Mouse (Mus musculus): Measurements from ENCODE around the gene Bmp4.

Gene Bmp4

GRCm38 (mm10) chr14:46385701-46386477 lies 4.6 kb downstream of the Bmp4 start:
- peak; percentile 51 for DNase-seq

GRCm38 (mm10) chr14:46384946-46385691 lies 5.3 kb downstream of the Bmp4 start:
- peak; percentile 43 for DNase-seq

- DNase-seq: peak; percentile 21
Measured at GRCm38 (mm10) chr14:46381457-46381856, 9.0 kb downstream of the Bmp4 start.

DNA sequence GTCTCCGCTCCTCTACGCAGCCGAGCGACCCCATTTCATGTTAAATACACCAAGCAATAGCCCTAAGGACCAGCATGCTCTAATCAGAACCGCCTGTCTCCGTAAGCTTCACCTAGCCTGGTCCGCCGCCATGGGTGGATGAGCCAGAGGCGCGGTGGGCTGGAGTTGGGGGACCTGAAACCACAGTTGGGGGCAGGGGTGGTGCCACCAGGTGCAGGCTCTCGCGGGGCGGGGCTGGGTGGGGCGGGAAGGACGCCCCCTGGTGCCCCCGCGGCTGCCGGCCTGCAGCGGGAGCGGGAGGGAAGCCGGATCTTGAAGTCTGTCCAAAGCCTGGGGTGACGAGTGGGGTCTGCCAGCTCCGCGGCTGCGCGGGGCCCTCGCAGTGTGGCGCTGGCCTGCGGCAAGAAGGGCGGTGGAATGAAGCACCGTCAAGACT lies 10.2 kb downstream of the Bmp4 start:
- peak; percentile 66 for DNase-seq

- DNase-seq: no peak
Measured at GRCm38 (mm10) chr14:46379285-46379684, 11.2 kb downstream of the Bmp4 start, which contains the start of gene Gm15217. Gene Gm15217 (plus strand): TSS chr14:46379414.

DNA sequence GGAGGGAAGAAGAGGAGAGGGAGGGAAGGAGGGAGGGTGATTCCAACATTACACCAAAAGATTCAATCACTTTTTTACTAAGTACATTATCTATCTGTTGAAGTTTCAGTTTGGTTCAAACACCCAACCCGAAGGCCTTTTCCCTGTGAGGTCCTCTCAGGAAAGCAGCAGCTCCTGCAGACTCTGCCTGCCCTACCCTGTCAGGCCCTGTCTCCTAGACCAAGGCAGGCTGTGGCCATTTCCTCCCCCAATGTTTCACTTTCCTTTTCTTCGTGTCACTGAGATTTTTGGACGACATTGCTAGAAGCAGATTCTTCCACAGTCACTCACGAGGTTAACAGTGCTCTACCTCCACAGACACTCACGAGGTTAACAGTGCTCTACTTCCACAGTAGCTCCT lies 14.7 kb downstream of the Bmp4 start:
- DNase-seq: no peak

DNA sequence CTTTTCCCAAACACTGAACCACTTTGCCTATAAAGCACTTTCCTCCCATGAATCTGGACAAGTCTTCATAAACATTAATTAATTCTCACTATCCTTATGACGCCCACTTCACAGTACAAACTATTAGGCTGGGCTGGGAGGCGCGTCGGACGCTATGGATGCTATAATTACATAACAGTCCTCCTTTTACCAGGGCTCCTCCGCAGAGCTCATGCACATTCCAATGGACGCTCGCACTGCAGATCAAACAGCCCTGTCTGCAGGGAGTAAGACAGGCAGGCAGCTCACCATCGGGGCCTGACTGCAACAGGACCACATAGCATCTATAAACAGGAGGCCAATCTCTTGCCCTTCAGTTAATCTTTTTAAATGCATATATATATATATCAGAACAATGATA lies 18.0 kb downstream of the Bmp4 start:
- no peak for DNase-seq

- DNase-seq: peak; percentile 35
Measured at GRCm38 (mm10) chr14:46363209-46363608, 27.3 kb downstream of the Bmp4 start.

DNA sequence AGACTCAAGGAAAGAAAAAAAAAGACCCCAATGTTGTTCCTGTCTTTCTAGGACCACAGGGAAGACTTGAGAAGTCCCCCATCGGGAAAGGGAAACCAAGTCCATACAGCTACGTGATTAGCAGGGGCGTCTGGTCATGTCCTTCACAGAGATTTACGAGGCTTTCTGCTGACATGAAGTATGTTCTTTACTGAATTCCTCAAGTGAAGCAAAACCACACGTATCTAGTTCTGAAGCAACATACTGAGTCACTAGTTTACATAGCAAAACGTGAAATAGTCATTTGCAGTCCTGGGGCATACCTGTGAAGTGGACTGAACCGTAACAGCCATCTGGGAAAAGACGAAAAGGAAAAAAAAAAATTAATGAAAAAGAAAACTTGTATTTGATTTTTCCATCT lies 32.8 kb downstream of the Bmp4 start:
- DNase-seq: no peak

- no peak for DNase-seq
Measured at GRCm38 (mm10) chr14:46357286-46357685, 33.2 kb downstream of the Bmp4 start.

DNA sequence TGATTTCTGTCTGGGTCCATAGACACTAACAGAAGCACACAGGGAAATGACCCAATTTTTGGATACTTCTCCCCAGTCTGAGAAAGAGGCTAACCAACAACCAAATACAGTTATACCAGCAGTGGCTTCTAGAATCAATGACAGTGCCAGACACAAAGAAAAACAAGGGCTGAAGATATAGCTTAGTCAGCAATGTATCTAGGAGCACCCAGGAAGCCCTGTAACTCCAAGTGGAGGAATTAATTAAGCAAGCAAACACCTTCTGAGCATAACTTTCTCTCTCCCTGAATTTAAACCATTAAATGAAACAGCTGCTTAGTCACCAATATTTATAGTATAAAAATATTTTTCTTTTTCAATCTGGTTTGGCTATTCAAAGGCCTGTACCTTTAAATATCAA lies 45.7 kb downstream of the Bmp4 start:
- DNase-seq: no peak

DNA sequence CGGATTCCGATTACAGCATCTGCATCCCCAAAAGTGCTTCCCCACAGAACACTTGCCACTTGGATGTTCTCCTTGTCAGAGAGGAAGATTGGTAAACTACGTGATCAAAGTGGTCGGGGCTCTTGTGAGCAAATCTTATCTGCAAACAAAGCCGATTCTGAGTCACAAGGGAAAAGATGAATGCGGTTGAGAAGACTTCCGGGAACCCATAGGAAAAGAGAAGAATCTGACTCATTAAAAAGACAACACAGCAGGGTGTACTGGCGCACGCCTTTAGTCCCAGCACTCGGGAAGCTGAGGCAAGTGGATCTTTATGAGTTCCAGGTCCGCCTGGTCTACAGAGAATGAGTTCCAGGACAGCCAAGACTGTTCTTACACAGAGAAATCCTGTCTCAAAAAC lies 51.7 kb downstream of the Bmp4 start:
- no peak for DNase-seq

All from kidney, postnatal 10 days (tissue).